ENCODE assay signal across 29 mouse cellular contexts in the genomic region with DNA sequence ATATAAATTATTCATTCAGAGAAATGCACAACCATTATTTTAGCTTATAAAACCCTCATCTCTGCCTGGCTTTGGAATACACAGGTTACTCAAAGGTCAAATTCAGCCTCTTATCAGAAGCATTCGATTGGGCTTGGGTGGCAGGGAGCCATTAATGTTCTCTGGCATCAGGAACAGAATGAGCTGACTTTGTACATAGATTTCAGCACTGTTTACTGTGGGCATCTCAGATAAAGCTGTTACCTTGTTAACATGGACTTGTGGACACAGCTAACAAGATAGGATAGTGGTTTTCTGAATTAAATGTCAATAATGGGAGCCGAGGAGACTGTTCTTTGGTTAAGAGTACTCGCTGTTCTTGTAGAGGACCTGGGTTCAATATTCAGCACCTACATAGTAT. TPM values are rescaled to one million over a fixed set of nuclear protein-coding genes. Genes with fewer than 3 reads are reported as not detected.
"Had no signal": no experiment of that assay in that cellular context is flagged by ENCODE, and none has a peak within 500 bp of the region (broad histone marks: within the 10 kb centered on the region; RNA-seq: fewer than 3 reads in every experiment).

No protein-coding gene starts in this region.

RNA-seq across cellular contexts. Expression of a gene that starts 17.6 kb away (rescaled TPM):
- total RNA-seq: common myeloid progenitor, adult 5-6 weeks; forebrain, postnatal 0 days; gastrocnemius, adult 18-20 months; gastrocnemius, adult 2 months; gastrocnemius, postnatal 10 days; gastrocnemius, postnatal 14 days; gastrocnemius, postnatal 25 days; gastrocnemius, postnatal 36 days; granulocyte monocyte progenitor cell, adult 5-6 weeks; heart, adult 18-20 months; heart, adult 2 months; heart, adult 8-10 months had no signal
- polyA plus RNA-seq: cortical plate, adult 2 months; embryonic facial prominence, embryonic 10.5 days; embryonic facial prominence, embryonic 11.5 days; embryonic facial prominence, embryonic 12.5 days; embryonic facial prominence, embryonic 13.5 days; embryonic facial prominence, embryonic 14.5 days; embryonic facial prominence, embryonic 15.5 days; erythroblast, embryonic 14.5 days; forebrain, embryonic 10.5 days; forebrain, embryonic 11.5 days; forebrain, embryonic 12.5 days; forebrain, embryonic 13.5 days; forebrain, embryonic 14.5 days; forebrain, embryonic 15.5 days; forebrain, embryonic 16.5 days; forebrain, postnatal 0 days; frontal cortex, adult 2 months; gonadal fat pad, adult 2 months; heart, adult 2 months had no signal
